Mouse (Mus musculus): ENCODE measurements around the gene Skor1. TPM values are rescaled to one million over a fixed set of nuclear protein-coding genes. Genes with fewer than 3 reads are reported as not detected.

Gene Skor1
- polyA plus RNA-seq, 1 experiment from 2014 or later: not detected

- peak; percentile 84 for ATAC-seq
- Histone ChIP-seq H3K4me3 (ENCODE audit: low read depth, low read length) (no peak overlapping the region), H3K27ac (ENCODE audit: low read depth) (peak overlapping the region; percentile 86), H3K9ac (replicated peaks) (peak overlapping the region; percentile 11; the same call in 1 of the 2 replicates), H3K9me3 (ENCODE audit: low read length) (no peaks in the 10 kb centered on the region), H3K4me2 (ENCODE audit: low read depth, low read length) (peak overlapping the region; percentile 67), H3K4me1 (ENCODE audit: insufficient read depth) (peaks cover 14% of the 10 kb centered on the region), H3K36me3 (replicated peaks; ENCODE audit: insufficient read depth, low read length) (no peaks in the 10 kb centered on the region), H3K27me3 (ENCODE audit: insufficient read depth, low read length) (no peaks in the 10 kb centered on the region)
- WGBS (ENCODE audit: insufficient replicate concordance): 35% methylated on average over 23 of the region's 23 CpGs
- peak; percentile 58 for DNase-seq
- no peak for TF ChIP-seq EP300 (IDR thresholded peaks at IDR 0.05; ENCODE audit: low read depth)
- TF ChIP-seq CTCF (IDR thresholded peaks at IDR 0.05; ENCODE audit: low read depth): no peak
Measured at GRCm38 (mm10) chr9:63091101-63091921, 57.5 kb downstream of the Skor1 start.

GRCm38 (mm10) chr9:63089141-63089540, 59.6 kb downstream of the Skor1 start:
- Histone ChIP-seq H3K27ac (ENCODE audit: low read depth) (no peak overlapping the region), H3K9me3 (ENCODE audit: low read length) (no peaks in the 10 kb centered on the region), H3K36me3 (replicated peaks; ENCODE audit: insufficient read depth, low read length) (no peaks in the 10 kb centered on the region), H3K4me3 (ENCODE audit: low read depth, low read length) (no peak overlapping the region), H3K27me3 (ENCODE audit: insufficient read depth, low read length) (no peaks in the 10 kb centered on the region), H3K4me2 (ENCODE audit: low read depth, low read length) (no peak overlapping the region), H3K4me1 (ENCODE audit: insufficient read depth) (peaks cover 14% of the 10 kb centered on the region), H3K9ac (replicated peaks) (no peak overlapping the region)
- no peak for ATAC-seq
- 89% methylated on average over 4 of the region's 4 CpGs for WGBS (ENCODE audit: insufficient replicate concordance)
- DNase-seq: no peak
- TF ChIP-seq EP300 (IDR thresholded peaks at IDR 0.05; ENCODE audit: low read depth) (no peak), CTCF (IDR thresholded peaks at IDR 0.05; ENCODE audit: low read depth) (no peak)

Other genes starting within 250 kb of the Skor1 start
- 19.5 and 20.9 TPM in 2 replicates for gene Pias1, start 161.0 kb downstream of the Skor1 start, polyA plus RNA-seq (2015; fragmentation: Nextera tagmentation; extraction: Ambion mirVana)
- gene Map2k5, start 228.9 kb upstream of the Skor1 start, polyA plus RNA-seq (2015; fragmentation: Nextera tagmentation; extraction: Ambion mirVana): 9.1 and 10.3 TPM in 2 replicates

All from liver, postnatal 0 days (tissue).